Mouse (Mus musculus) R1 (cell line): ENCODE measurements at regions not wholly inside any gene's neighbourhood (a gene's known extent, or its start where the extent isn't known, plus 50 kb on each side); places are given as distances from the start of the nearest gene placed in this dataset.

Experiments used
- DNase-seq: peaks from one replicate; pipeline ENCODE4 v3.0.0-alpha.2; 2018; ENCODE audit warnings: low read depth, low spot score

DNA sequence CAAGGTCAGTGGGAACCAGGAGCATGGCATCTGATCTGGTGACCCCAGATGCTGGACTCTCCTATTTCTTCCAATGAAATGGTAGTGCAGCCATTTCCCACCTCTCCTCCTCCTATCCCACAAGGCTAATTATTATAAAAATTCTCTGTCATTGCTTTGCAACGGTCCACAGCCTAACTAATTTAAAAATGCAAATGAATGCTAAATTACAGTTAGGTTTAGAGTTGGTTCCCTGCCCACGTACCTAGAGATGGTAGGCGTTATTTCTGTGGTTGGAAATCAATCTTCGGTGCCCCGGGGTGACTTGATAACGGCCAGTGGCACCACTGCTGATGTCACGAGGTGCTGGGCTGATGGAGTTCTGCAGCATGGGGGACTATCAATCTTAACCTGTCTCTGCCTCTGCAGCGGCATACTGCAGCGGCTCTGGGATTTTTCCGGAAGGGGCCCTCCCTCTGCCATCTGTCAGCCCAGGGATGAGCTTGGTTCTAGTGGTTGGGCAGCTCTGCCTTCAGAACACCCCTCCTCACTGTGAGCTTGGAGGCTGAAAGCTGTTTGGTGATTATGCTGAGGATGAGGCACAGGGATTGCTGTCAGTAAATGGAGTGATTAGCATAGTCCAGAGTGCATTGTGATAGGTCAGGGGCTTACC is 66.5 kb downstream of the Nmur2 start:
- no peak for DNase-seq

DNA sequence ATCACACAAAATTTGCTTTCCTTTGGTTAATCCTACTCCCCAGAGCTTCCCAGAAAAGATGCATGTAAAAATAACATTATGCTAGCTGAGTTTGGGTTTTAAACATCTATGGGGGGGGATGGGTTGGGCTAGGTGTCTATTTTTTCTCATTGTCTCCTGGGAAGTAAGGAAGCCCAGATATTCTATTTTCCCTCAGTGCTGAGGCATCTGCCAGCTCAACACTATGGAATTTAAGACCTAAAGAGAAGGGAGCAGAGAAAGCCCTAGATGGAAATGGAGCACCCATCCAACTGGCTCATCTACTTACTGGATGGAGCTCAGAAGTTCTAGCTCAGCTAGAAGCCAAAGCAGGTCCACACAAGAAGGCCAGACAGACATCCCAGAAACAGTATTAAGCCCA is 74.2 kb downstream of the Nmur2 start:
- no peak for DNase-seq

DNA sequence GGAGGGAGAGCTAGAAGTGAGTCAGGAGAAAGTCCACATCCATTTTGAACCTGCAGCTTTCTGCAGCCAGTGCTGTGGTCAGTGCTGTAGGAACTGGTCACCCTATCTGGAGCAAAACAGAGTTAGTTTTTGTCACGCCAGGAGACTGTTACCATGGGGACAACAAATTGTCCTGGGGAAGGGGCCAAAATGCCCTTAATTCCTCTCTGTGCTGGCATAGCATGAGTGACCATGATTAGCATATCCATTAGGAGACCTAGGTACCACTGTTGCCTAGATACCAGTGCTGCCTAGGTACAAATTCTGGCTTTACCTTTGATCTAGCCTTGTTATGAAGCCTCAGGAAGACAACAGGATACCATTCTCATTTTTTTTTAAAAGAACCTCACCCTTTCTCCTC is 82.4 kb downstream of the Nmur2 start:
- peak; percentile 28 for DNase-seq

DNA sequence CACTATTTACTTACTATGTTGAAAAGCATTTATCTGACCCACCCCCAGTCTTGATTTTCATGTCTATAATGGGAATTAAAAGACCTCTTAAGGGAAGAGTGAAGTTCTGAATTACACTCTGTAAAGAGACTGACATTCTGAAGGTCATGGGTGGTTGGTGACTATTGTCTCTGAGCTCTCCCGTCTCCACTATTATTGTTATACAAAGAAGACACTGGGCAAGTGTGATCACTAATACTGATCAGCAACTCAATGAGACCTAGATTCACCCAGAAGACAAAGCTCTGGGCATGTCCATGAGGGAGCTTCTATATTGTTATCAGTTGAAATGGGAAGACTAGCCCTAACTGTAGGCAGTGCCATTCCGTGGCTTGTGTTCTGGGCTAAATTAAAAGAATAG is 83.5 kb downstream of the Nmur2 start:
- DNase-seq, result peak; percentile 77

DNA sequence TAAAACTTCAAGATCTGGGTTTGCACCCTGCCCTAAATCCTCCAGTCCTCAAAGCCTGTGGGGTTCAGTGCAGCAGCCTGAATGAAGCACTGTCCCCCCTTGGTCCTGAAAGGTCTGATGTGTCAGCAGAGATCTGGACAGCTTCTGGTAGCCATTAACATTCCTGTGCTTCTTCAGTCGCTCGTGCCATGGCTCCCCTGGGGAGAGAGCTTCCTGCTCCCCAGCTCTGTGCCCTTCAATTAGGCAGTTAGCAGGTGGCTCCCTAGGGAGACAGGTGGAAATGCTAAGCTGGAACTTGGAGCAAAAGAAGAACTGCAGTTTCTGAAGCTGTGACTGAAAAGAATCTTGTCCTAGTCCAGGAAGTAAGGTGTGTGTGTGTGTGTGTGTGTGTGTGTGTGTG is 87.1 kb downstream of the Nmur2 start:
- DNase-seq, result peak; percentile 63

DNA sequence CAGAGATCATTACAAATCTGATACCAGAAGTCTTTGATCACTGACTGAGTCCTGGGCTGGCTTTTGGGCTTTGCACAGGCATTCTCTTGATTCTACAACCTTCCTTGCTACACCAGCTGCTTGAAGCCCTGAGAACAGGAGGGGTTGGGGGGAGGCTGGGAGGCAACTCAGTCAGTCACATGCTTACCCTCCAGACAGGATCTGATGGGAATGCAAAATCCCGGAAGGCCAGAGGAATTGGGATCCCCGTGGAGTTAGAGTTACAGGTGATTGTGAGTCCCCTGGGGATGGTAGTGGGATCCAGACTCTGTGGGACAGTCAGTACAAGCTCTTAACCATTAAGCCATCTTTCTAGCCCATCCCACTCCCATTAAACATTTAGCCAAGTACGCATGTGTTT is 91.2 kb downstream of the Nmur2 start:
- DNase-seq, result peak; percentile 53

DNA sequence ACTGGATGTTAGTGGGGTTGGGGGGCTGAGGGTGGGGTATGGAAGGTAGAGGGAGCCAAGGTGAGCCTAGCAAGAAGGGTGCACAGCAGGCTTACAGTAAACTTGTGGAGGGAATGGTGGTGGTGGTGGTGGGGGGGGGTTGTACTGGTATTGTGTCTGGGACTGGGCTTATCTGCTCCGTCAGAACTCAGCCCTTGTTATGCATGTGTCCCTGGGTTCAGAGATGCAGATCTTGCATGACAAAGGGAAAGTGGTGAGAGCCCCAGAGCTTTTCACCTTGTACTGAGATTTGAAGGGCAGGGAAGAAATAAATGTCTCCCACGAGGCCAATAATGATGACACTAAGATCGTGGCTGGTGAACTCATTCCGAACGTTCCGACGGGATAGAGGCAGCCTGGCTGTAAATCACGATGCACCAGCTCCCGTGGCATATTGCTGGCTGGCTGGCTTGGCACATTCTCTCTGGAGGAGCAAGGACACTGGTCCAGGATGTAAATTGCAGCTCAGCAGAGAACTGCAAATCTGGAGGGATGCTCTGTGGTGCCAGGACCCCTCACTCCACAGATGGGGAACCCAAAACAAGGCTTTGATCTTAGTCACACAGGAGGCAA is 94.1 kb downstream of the Nmur2 start:
- DNase-seq, result peak; percentile 93

DNA sequence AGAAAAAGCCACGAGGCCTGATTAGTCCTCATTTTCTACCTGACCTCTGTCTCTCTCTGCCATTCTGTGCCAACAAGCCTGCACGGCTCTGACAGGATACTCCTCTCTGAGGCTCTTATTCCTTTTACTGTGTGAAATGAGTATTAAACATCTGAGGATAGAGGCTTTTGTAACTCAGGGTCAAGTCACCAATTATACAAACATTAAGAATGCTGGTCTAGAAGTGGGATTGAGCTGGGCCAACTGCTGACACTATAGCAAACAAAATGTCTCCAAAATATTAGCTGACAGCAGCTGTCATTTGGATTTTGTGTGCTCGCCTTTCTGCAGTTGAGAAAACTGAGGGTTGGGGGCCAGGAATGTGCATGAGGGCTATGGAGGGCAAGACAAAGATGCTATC is 94.8 kb downstream of the Nmur2 start:
- DNase-seq, result no peak

DNA sequence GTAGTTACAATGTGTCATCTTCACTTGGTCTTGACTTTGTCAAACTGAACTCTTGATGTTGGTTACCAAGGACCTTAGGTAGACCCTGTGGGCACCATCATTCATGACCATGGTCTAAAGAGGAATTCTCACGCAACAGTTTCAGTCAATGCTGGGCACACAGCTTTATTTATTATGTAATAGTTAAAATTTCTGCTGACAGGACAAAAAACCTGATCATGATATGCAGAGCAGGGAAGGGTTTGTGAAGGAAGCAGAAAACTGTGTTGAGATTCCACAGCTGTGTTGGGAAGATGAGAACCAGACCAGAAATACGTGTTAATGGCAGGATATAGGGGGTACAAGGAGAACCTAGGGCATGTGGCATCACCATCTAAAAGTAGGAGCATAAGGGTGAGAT is 100.8 kb downstream of the Nmur2 start:
- DNase-seq, result no peak

DNA sequence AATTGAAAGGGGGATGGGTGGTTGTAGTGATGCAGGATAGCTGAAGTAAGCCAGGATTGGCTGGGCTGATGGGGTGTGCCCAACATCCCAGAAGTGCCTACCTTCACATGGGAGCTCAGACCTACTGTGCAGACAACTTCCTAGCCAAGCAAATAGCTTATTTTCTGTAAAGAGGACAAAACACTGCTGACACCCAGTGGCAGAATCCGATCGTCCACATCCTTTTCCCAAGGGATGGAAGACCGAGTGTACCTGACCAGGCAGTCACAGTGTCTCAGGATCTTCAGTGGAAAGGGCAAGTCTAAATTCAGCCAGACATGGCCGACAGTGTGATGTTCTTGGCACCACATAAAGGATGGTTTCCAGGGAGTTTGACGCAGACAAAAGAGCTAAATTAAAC is 114.4 kb downstream of the Nmur2 start:
- no peak for DNase-seq

DNA sequence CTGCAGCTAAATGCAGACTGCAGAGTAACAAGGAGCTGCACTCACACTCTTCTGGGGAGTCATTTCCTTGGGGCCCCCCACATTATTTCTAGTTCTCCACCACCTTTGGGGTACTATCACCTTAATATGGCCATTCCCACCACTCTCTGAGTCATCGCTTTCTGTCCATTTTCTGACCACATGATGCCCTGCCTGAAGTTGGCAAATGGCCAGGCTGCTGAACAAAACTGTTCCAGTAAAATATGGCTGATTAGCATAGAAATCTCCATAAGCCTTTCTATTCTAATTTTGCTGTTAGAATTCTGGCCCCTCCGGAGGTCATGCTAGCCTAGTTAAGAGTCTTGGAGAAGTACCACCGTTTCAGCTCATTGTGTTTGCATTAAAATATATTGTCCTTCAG is 121.7 kb downstream of the Nmur2 start:
- no peak for DNase-seq

DNA sequence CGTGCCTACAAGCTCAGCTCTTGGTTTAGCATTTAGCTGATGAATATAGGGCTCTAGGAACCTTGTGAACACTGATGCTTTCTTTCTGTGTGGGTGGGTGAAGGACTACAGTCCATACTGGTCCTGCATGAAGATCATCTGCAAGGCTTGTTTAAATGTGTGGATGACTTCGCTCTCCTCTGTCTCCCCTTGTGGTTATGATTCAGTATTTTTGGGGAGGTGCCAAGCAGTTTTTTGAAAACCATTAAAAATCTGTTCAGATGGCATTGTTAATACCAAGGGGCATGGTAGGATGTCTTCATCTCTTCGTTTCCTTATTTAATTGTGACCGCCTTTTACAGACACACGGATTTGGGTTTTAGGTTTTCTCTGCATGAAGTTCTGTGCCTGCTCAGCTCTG is 122.4 kb downstream of the Nmur2 start:
- no peak for DNase-seq

DNA sequence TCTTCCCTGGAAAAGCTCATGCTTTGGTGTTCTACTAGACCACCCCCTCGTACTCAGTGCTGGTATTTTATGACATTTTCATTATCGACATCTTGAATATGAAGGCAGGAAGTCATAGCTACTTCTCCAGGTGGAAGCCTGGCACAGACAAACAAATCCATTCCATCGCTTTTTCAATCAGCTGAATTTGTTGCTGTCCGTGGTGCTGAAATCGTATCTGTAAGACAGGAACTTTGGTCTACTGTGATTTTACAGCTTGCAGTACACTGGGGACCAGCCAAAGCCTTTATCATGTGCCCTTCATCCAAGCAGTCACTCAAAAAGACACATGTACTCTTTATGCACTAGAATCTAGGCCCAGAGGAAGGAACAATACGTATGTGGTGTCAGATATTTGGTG is 143.3 kb downstream of the Nmur2 start:
- peak; percentile 69 for DNase-seq

DNA sequence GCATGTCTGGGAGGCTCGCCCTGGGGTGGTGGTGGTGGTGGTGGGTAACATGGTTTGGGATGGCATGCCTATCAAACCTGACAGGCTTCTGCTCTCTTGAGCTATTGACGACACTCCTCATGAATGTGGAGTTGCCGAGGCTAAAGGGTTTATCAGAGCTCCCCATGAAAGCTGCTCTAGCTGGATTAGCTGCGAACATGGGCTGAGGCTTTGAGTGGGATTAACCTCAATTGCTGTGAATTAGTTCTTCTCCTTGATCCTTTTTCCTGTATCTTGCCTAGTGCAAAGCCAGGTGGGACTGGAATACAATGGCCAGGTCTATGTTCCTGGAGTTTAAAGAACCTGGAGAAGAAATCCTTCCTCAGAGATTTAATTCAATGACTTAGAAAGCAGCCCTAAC is 150.6 kb downstream of the Nmur2 start:
- no peak for DNase-seq

DNA sequence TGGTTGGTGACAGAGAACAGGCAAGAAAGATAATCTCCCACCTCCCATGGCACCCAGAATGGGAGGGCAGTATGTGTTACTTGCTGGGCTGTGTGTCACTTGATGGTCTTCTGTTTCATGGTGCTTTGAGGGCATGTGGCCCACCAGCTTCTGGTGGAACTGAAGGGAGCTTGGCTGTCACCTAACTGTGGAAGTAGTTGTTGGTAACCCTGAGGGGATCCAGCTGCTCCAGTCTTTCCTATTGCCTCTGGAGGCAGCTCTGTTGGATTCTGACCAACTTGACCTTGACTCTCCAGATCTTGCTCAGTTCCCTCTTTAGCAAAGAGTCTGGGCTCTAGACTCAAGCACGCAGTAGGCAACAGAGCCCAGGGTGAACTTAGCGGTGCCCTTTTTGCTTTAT is 162.2 kb downstream of the Nmur2 start:
- no peak for DNase-seq

DNA sequence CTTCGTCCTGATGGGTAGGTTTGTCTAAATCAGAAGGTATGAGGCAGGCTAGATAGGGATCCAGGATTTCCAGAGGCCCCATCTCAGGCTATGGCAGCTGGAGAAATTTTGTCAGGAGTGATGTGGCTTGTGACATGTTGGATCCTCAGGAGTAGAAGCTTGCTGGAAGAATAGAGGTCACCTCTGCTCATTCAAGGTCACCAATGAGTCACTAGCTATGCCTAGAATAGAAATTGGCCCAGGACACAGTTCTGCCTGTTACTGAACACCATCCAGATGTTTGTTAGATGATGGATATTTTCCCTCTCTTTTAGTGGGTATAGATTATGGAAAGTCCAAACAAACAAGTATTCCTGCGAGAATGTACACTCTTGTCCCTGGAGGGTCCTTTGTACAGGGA is 173.7 kb downstream of the Nmur2 start:
- no peak for DNase-seq

DNA sequence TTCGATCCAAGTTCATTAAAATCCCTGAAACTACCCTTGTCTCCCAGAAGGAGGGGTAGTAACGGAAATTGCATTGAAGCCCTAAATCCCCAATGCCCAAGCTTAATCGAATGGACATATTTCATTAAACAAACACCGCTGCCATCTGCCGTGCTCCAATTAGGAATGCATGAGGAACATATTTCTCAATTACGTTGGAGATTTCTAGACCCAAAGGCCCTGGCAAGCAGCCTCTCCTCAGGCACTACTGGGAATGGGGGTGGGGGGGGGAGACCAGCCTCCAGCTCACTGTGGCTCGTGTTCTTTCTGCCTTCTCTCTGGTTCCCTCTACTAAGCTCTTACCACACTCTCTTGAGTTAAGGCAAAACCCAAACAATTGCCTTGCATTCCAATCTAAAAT is 181.6 kb downstream of the Nmur2 start:
- DNase-seq, result no peak

DNA sequence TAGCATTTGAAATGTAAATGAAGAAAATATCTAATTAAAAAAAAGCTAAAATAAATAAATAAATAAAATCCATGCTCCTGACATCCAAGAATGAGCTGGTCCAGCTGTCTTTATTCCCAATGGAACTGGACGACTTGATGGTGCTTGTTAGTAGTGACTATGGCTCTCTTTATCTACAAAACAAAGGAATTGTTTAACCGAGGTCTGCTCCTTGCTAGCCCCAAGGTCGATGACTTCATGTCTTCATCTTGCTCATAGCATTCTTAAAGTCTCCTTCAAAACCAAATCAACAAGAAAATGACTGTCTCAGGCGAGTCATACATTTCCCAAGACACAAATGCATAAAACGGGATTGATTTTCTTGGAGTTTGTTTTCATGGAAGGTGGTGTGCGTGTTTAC is 212.5 kb upstream of the Glra1 start:
- DNase-seq, result peak; percentile 51

DNA sequence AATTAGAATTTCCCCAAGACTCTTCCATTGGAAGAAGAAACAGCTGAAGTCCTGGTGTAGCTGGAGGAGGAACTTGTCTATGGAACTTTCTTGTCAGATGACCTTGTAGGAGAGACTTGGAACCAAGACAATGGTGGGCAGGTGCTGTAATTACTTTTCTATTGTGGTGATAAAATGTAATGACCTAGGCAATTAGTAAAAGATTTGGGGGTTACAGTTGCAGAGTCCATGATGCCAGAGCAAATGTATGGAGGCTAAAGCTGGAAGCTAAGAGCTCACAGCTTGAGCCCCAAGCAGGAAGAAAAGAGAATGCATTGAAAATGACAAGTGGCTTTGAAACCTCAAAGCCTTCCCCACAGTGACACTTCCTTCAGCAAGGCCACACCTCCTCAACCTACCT is 208.6 kb upstream of the Glra1 start:
- peak; percentile 72 for DNase-seq

DNA sequence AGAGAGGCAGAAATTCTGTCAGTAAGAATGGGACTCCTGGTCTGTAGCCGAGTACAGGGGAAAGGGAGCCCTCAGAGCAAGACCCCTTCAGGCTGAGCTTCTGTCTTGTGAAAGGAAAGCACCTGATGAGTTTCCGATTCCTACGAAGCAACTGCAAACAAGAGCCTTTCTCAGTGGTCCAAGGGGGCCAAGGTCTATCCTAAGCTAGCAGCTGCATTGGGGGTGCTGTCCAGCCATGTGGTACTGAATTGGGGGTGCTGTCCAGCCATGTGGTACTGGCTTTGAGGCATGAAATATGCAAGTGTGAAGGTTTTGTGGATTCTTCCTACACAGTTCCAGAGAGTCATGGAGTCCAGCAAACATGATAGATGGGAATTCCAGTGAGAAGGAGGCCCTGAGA is 202.7 kb upstream of the Glra1 start:
- peak; percentile 61 for DNase-seq

DNA sequence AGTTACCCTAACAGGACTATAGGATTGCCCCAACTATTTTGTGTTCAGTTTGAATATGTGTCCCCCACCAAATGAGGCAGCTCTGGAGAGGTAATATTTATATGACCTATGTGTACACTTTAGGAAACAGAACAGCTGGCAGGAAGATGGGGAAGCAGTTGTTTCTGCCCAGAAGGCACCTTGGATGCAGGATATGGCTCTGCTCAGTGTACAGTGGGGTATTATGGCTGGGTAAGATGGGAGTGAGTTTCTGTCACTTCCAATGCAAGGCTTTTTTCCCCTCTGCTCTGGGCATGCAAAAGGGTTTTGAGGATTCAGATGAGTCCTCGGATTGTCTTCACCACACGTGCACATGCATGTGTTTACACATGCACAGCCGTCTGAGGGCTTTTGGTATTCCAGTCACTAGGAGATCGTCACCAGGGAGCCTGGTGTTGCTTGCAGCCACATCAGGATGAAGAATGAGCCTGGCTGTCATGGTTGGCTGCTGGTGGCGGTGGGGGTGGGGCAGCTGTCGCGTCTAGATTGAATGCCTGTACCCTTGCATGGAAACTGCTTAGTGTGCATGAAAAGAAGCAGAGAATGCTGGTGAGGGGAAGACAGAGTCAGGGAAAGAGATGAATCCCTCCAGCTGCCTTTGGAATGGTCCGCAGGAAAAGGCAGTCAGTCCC is 183.3 kb upstream of the Glra1 start:
- DNase-seq, result no peak

DNA sequence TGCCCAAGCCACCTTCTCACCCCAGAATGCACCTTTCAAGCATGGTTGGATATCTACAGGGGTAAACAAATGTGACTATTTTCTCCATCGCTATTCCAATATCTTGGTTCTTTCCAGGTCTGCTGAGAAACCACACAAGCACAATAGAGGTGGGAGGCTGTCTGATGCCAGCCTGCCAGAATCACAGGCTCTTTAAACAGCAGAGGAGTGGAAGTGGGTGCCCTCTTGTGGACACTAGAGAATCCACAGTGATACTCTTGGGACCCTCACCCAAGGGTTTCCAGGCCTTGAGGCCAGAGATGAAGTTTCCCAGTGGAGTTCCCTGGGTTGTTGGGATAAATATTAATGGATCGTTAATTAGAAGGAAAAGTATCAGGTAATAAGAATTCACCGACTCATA is 181.6 kb upstream of the Glra1 start:
- DNase-seq, result peak; percentile 26

DNA sequence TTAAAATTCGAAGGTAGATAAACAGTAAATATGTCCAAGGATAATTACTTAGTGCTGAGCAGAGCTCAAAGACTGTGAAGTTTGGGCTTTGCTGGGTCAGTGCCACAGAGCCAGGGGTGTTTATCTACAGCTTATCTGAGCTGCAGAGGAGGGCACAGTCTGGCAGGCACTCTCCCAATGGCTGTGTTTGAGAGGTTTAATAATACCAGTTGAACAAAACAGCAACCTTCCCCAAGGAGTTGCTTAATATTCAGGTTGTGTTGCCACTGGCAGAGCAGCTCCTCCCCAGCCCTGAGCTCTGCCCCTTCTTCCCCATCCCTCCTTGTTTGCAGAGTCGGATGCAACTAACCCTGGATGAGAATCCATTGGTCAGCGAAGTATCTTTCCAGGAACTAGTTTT is 173.0 kb upstream of the Glra1 start:
- DNase-seq, result no peak
